Mouse (Mus musculus) G1E (cell line): Measurements from ENCODE around the gene Snrnp70.
A peak's percentile ranks its signal among the peaks of the same experiment; 100 is the strongest.

Experiments used
- CTCF ChIP-seq: IDR thresholded peaks from 2 replicates; pipeline ENCODE4 v1.5.1; 2012; ENCODE audit warnings: low read depth, low read length, inconsistent platforms, mixed read lengths
- GATA1 ChIP-seq: IDR thresholded peaks from 2 replicates; pipeline ENCODE4 v1.6.1; 2012; ENCODE audit warnings: borderline replicate concordance, low read length, inconsistent platforms, mixed read lengths
- TAL1 ChIP-seq: conservative IDR thresholded peaks from 2 replicates; pipeline ENCODE4 v1.6.1; 2012; ENCODE audit warnings: low read depth, low read length, inconsistent platforms, mixed read lengths

- TF ChIP-seq CTCF (no peak), TAL1 (peak; percentile 66; the same call in 1 of the 2 replicates), GATA1 (no peak)
Observed at GRCm38 (mm10) chr7:45443526-45444420, 48.2 kb upstream of the Snrnp70 start.
